Mouse (Mus musculus): Measurements from ENCODE around the gene Isyna1. TPM values are rescaled to one million over a fixed set of nuclear protein-coding genes. Genes with fewer than 3 reads are reported as not detected.

Gene Isyna1
- polyA plus RNA-seq, 1 experiment from 2014 or later: 113 TPM

DNA sequence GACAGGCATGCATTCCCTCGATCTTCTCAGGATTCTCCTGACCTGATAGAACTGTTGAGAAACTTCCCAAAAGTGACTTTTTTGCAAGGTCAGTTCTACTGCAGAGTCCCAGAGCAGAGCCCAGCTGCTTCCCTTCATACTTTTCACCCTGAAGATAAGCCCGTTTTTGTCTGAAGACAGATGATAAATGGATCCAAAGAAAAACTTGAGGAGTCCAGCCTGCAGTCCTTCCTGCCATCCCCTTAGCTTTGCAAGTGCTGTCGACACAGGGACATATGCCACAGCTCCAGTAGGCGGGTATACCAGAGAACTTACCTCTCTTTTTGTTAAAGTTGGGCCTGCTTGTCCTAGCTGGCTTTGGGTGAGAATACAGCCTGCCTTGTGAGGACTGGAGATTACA, 32.8 kb upstream of the Isyna1 start:
- Histone ChIP-seq H3K9ac (peak overlapping the region; percentile 12; the same call in 1 of the 2 replicates), H3K4me1 (replicated peaks) (peaks cover 40% of the 10 kb centered on the region), H3K9me3 (no peaks in the 10 kb centered on the region), H3K27me3 (no peaks in the 10 kb centered on the region), H3K36me3 (no peaks in the 10 kb centered on the region), H3K27ac (replicated peaks) (peak overlapping the region; percentile 23; the same call in 1 of the 2 replicates), H3K4me3 (no peak overlapping the region), H3K4me2 (no peak overlapping the region)
- 65% methylated on average over 4 of the region's 4 CpGs for WGBS
- no peak for ATAC-seq (ENCODE audit: low read depth)

DNA sequence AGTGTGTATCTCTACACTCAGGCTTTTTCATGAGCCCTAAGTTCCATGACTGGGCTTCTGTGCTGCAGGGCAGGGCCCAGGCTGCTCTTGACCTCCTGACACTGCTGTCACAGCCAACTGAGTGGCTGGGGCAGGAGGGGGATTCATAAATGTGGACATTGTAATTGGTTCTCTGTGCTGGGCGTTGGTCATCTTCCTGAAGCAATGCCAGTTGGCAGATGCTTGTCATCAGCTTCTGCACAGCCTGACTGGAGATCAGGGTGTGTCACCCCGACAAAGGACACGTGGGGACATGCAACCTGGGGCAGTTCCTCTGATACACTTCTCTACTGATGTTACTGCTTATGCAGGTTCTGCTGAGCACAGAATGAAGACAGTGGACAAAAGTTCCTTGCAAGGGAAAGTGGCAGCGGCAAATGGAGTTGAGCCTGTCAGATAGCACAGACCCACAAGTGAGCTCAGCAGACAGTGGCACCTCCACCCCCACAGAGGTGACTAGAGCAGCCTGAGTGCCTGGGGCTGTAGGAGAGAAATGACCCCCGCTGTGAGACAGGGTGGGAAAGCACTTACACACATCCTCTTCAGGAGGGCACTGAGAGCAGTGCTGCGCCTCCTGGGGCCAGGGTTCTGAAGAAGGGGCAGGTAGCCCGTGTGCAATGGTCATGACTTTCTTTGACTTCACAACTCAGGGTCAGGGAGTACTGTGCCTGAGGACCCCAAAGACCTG, 32.2 kb upstream of the Isyna1 start:
- Histone ChIP-seq H3K4me3 (no peak overlapping the region), H3K36me3 (no peaks in the 10 kb centered on the region), H3K4me1 (replicated peaks) (peaks cover 38% of the 10 kb centered on the region), H3K9me3 (no peaks in the 10 kb centered on the region), H3K4me2 (no peak overlapping the region), H3K9ac (peak overlapping the region; percentile 12; the same call in 1 of the 2 replicates), H3K27ac (replicated peaks) (peak overlapping the region; percentile 23; the same call in 1 of the 2 replicates), H3K27me3 (no peaks in the 10 kb centered on the region)
- ATAC-seq (ENCODE audit: low read depth): no peak
- WGBS: 76% methylated on average over 7 of the region's 7 CpGs

DNA sequence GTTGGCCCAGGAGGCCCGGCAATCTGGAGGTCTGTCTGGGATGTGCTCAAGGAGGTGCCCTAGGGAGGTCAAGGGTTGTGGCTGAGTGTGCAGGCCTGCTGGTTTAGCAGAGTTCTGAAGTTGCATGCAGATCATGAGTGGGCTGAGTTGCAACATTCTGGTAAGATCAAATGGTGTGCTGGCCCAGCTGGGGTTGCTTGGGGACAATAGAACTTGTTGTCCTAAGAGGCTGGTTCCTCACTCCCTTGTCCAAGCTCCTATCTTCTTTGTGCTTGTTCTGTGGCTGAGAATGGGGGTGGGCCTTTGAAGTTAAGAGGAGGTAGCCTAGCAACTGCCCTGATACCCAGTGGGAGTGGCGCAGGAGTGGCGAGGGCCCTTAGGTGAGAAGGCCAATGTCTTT, 31.4 kb upstream of the Isyna1 start:
- no peaks in the 10 kb centered on the region for H3K36me3 ChIP-seq
- peaks cover 33% of the 10 kb centered on the region for H3K4me1 ChIP-seq (replicated peaks)
- H3K4me2 ChIP-seq: no peak overlapping the region
- 86% methylated on average over 3 of the region's 3 CpGs for WGBS
- H3K9ac ChIP-seq: no peak overlapping the region
- no peaks in the 10 kb centered on the region for H3K9me3 ChIP-seq
- no peak for ATAC-seq (ENCODE audit: low read depth)
- no peak overlapping the region for H3K4me3 ChIP-seq
- no peaks in the 10 kb centered on the region for H3K27me3 ChIP-seq
- no peak overlapping the region for H3K27ac ChIP-seq (replicated peaks)

DNA sequence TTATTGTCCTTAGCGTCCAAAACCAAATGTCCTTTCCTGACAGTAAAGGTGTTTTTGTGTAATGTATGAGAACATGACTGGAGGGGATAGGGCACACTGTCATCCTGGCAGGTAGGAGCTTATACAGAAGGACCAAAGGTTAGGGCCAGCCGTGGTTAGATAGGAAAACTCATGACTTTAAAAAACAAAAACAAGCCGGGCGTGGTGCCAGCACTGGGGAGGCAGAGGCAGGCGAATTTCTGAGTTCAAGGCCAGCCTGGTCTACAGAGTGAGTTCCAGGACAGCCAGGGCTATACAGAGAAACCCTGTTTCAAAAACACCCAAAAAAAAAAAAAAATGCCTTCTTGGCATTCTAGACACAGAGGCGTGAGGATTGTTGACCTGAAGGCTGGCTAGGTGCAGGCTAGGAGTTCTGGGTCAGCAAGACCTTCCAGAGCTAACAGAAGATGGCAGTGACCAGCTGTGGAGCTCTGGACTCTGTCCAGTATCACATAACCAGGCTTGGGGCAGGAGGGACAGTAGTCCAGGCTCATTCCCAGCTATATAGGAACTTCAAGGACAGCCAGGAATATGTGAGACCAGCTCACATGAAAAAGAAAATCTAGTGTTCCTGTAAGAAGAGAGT, 30.3 kb upstream of the Isyna1 start:
- Histone ChIP-seq H3K27me3 (no peaks in the 10 kb centered on the region), H3K4me1 (replicated peaks) (peaks cover 33% of the 10 kb centered on the region), H3K4me3 (no peak overlapping the region), H3K9ac (no peak overlapping the region), H3K9me3 (no peaks in the 10 kb centered on the region), H3K36me3 (no peaks in the 10 kb centered on the region), H3K4me2 (no peak overlapping the region), H3K27ac (replicated peaks) (no peak overlapping the region)
- ATAC-seq (ENCODE audit: low read depth): no peak
- WGBS: 89% methylated on average over 6 of the region's 6 CpGs

DNA sequence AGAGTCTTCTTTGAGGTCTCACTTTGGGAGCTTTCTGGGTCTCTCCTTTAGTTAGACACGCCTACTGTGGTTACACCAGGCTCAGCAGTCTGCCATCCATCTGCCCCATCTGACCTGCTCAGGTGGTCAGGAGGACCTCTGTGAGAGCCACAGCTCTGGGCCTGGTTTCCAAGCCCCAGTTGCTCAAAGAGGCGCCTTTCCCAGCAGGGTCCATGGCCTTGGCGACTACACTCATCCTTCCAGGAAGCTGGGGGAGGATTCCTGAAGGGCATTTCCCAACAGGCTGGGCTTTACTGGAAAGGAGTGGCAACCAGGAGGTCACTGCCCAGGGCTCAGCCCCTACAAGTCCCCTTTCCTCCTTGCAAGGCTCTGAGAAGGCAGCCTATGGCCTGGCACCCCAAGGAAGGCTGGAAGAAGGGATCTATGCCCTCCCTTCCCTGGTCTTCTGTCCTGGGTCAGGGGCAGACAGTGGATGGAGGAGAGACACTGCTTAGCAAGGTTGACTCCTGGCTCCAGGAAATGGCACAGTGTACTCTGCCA, 29.4 kb upstream of the Isyna1 start:
- H3K9ac ChIP-seq: no peak overlapping the region
- 71% methylated on average over 3 of the region's 3 CpGs for WGBS
- no peak overlapping the region for H3K4me2 ChIP-seq
- H3K27me3 ChIP-seq: no peaks in the 10 kb centered on the region
- no peak for ATAC-seq (ENCODE audit: low read depth)
- no peak overlapping the region for H3K27ac ChIP-seq (replicated peaks)
- peaks cover 34% of the 10 kb centered on the region for H3K4me1 ChIP-seq (replicated peaks)
- no peaks in the 10 kb centered on the region for H3K9me3 ChIP-seq
- H3K4me3 ChIP-seq: no peak overlapping the region
- H3K36me3 ChIP-seq: no peaks in the 10 kb centered on the region

DNA sequence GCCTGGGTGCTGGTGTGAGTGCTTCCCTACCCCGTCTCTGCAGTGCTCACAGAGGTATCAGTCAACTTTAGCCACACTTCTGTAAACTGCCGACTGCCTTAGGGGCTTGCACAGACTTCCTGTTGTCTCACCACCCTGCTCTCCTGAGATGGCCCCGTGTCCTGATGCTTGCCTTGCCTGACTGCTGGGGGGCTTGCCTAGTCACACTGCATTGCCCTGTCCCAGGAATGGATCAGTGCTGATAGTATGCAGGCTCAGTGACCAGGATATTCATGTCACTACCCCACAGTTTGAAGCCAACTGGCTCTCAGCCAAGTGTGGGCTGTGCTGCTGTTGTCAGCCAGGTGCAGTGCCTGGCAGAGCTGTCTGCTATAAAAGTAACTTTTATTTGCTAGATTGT, 28.6 kb upstream of the Isyna1 start:
- Histone ChIP-seq H3K4me3 (no peak overlapping the region), H3K9me3 (no peaks in the 10 kb centered on the region), H3K9ac (no peak overlapping the region), H3K4me1 (replicated peaks) (peaks cover 41% of the 10 kb centered on the region), H3K27me3 (no peaks in the 10 kb centered on the region), H3K36me3 (no peaks in the 10 kb centered on the region), H3K27ac (replicated peaks) (no peak overlapping the region), H3K4me2 (no peak overlapping the region)
- WGBS: 63% methylated on average over 3 of the region's 3 CpGs
- ATAC-seq (ENCODE audit: low read depth): no peak

DNA sequence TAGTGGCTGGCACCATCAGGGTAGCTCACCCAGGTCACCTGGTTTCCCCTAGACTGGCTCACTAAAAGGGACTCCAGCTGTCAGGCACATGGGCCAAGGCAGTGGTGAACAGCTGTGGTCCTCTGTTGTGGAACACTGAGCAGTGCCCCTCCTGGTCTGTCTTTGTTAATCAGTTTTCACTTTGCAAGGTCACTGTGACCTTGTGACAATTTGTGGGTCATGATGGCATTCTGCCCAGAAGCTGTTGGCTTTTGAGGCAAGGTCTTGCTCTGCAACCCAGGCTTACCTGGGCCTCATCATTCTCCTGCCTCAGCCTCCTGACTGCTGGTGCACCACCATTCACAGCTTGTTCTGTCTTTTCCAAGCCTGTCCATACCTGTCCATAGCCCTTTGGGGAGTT, 23.8 kb upstream of the Isyna1 start:
- Histone ChIP-seq H3K27me3 (no peaks in the 10 kb centered on the region), H3K4me2 (no peak overlapping the region), H3K9ac (no peak overlapping the region), H3K4me1 (replicated peaks) (peaks cover 20% of the 10 kb centered on the region), H3K4me3 (no peak overlapping the region), H3K36me3 (peaks cover 16% of the 10 kb centered on the region), H3K9me3 (no peaks in the 10 kb centered on the region), H3K27ac (replicated peaks) (no peak overlapping the region)
- ATAC-seq (ENCODE audit: low read depth): no peak

DNA sequence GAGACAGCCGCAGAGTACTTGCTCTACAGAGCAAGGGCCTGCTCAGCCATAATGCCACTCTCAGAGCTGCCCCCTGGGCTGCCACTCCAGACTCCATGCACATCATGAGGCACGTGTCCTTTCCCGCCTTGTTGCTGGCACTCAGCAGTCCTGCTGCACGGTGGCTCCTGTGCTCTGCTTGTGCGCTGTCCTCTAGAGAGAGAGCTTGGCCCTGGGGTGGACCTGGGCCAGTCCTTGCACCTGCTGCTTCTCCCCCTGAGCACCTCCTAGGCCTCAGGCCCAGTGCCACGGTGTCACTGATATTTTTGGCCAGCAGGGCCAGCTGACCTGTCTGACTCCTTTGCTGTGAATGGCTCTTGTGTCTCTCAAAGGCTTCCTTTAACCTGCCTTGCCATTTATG, 23.2 kb upstream of the Isyna1 start:
- peaks cover 17% of the 10 kb centered on the region for H3K36me3 ChIP-seq
- peaks cover 15% of the 10 kb centered on the region; the same call in 1 of the 2 replicates for H3K4me1 ChIP-seq (replicated peaks)
- no peak overlapping the region for H3K27ac ChIP-seq (replicated peaks)
- 0 out of 2 replicates have a peak overlapping the region, but pooled peaks have one; percentile 8 for H3K9ac ChIP-seq
- no peaks in the 10 kb centered on the region for H3K9me3 ChIP-seq
- no peak overlapping the region for H3K4me3 ChIP-seq
- 87% methylated on average over 6 of the region's 6 CpGs for WGBS
- ATAC-seq (ENCODE audit: low read depth): no peak
- no peaks in the 10 kb centered on the region for H3K27me3 ChIP-seq
- no peak overlapping the region for H3K4me2 ChIP-seq

DNA sequence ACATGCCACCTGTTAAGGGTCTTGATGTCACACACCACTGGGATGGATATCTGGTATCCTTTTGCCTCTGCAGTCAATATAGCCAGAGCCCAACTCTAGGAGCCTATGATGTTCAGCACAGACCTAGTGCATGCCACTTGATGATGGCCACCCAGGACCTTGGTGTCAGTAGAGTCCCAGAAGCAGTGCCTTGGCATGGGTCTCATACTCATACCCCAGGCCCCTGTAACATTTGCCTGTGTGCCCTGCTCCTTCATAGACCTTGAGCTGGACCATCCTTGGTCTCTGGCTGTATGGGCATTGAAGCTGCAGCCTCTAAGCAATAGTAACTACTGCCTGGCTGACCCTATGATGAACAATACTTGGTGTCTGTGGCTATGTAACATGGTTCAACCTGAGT, 19.9 kb upstream of the Isyna1 start:
- Histone ChIP-seq H3K4me1 (replicated peaks) (peaks cover 15% of the 10 kb centered on the region; the same call in 1 of the 2 replicates), H3K27me3 (no peaks in the 10 kb centered on the region), H3K4me3 (no peak overlapping the region), H3K36me3 (peaks cover 42% of the 10 kb centered on the region), H3K9ac (no peak overlapping the region), H3K4me2 (no peak overlapping the region), H3K27ac (replicated peaks) (no peak overlapping the region), H3K9me3 (no peaks in the 10 kb centered on the region)
- no peak for ATAC-seq (ENCODE audit: low read depth)

DNA sequence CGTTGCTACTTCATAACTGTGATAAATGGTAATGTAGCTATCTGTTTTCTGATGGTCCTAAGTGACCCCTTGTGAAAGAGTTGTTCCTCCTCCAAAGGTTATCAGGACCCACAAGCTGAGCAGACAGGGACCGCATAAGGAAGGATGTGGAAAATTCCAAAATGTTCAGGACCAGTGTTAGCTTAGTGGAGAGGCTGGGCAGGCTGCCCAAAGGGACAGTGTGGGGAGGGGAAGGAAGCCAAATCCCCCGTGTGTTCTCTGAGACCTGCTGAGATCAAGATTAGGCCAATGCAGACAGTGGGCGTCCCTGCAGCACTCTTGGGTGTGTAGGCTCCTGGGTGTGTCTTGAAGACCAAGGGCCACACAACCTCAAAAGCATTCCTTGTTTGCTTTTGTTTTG, 19.3 kb upstream of the Isyna1 start:
- no peak overlapping the region for H3K4me2 ChIP-seq
- no peaks in the 10 kb centered on the region for H3K27me3 ChIP-seq
- WGBS: 83% methylated on average over 4 of the region's 4 CpGs
- peaks cover 12% of the 10 kb centered on the region; the same call in 1 of the 2 replicates for H3K4me1 ChIP-seq (replicated peaks)
- no peak overlapping the region for H3K9ac ChIP-seq
- no peak overlapping the region for H3K4me3 ChIP-seq
- H3K9me3 ChIP-seq: no peaks in the 10 kb centered on the region
- H3K36me3 ChIP-seq: peaks cover 43% of the 10 kb centered on the region
- ATAC-seq (ENCODE audit: low read depth): no peak
- H3K27ac ChIP-seq (replicated peaks): no peak overlapping the region

DNA sequence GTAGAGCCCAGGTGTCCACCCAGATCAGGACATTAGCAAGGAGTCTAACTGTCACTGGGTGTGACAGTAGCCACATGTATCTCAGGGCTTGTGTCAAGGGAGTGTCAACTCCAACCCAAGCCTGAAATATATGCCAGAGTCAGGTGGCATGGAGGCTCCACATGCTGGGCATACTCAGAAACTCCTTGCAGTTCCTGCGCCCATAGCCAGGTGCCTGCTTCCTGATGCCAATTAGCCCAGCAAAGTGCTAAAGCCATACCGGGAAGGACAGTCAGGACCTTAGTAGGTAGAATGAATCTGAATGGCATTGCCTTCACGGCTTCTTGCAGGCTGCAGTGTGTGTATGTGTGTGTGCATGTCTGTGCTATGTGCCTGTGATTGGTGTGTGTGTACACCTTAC, 17.0 kb upstream of the Isyna1 start:
- H3K36me3 ChIP-seq: peaks cover 66% of the 10 kb centered on the region
- H3K4me2 ChIP-seq: no peak overlapping the region
- no peaks in the 10 kb centered on the region for H3K27me3 ChIP-seq
- no peak for ATAC-seq (ENCODE audit: low read depth)
- H3K4me1 ChIP-seq (replicated peaks): no peaks in the 10 kb centered on the region
- no peak overlapping the region for H3K4me3 ChIP-seq
- H3K9ac ChIP-seq: no peak overlapping the region
- no peaks in the 10 kb centered on the region for H3K9me3 ChIP-seq
- no peak overlapping the region for H3K27ac ChIP-seq (replicated peaks)
- WGBS: 93% methylated on average over 3 of the region's 3 CpGs

DNA sequence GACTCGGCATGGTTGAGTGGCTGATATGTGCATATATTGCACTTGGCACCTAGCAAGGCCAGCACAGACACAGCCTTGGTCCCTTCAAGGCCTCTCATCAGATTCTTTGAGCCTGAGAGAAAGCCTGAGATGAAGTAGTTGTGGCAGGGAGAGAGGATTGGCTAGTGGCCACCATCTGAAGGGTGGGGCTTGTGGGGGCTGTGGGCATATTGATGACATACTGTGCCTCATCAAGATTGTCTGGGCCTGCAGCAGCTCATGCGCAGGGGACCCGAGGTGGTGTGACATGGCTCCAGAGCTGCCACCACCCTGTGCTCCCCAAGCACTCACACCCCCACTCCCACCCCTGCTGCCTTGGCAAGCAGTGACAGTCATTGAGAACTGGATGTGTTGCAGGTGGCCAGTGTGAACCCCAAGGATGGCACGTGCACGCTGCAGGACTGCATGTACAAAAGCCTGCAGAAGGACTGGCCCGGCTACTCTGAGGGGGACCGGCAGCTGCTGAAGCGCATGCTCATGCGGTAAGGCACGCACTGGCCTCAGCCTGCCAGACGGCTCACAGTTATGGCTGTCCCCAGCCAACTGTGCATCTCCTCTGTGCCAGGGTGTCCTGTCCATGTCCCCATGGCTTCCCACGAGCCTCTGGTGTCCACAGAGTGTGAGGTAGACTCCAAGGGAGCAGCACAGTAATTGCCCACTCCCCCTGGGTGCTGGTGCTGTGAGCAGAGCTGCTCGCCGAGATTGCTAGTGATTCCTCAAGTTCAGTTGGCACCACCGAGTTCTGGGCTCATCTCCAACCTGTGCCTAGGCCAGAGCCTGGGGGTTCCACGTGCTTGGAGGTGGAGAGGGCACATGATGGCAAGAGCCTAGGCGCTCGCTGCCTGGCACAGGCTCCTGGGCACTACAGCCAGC, 10.4 kb upstream of the Isyna1 start:
- ATAC-seq (ENCODE audit: low read depth): no peak
- peaks cover 91% of the 10 kb centered on the region for H3K36me3 ChIP-seq
- H3K4me1 ChIP-seq (replicated peaks): no peaks in the 10 kb centered on the region
- no peaks in the 10 kb centered on the region for H3K27me3 ChIP-seq
- H3K9ac ChIP-seq: no peak overlapping the region
- H3K9me3 ChIP-seq: no peaks in the 10 kb centered on the region
- H3K4me2 ChIP-seq: no peak overlapping the region
- 90% methylated on average over 18 of the region's 18 CpGs for WGBS
- H3K27ac ChIP-seq (replicated peaks): no peak overlapping the region
- no peak overlapping the region for H3K4me3 ChIP-seq

All from neural tube, embryonic 13.5 days (tissue).